8 mouse cellular contexts compared by ENCODE assay signal in the genomic region with DNA sequence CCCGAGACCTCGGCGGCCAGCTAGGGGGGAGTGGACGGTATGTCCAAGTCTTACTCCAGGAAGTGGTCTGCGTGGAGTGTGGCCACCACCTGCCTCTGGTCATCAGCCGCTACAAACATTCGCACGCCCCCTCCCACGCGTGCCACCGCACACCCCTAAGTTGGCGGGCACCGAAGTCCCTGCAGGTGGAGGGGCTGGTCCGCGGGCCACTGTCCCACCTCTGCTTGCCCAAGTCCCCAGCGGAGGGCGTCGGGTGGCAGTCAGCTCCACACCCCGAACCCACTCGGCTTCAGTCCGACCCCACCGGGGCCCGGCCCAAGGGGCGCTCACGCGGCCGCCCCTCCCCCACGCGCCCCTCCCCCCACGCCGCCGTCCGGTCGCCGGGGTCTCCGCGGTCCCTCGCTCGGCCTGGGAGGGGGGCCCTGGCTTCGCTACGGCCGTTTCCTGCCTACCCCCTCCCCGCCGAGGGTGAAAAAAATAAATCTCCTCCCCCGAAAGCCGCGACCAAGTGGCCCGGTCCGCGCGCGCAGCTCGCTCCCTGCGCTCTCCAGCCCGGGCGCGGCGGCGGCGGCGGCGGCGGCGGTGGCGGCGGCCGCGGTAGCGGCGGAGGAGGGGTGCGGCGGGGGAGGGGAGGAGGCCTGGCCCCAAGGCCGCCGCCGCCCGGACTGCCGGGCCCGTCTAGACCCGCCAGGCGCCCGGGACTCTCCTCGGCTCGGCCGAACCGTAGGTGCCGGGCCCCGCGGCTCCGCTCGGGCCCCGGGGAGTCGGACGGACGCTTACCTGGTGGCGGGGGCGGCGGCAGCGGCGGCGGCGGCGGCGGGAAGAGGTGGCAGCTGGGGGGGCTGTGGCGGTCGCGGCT. TPM values are rescaled to one million over a fixed set of nuclear protein-coding genes. Genes with fewer than 3 reads are reported as not detected.
DNase-seq lines count a peak whose midpoint lies in the region; ATAC-seq and TF ChIP-seq lines count a peak whose summit lies in the region.

No protein-coding gene starts in this region.

- peak overlapping the region; percentile 81 for H3K4me3 ChIP-seq in E14TG2a.4 (replicated peaks; ENCODE audit: low read length)
- H3K4me3 ChIP-seq in heart, embryonic 11.5 days (ENCODE audit: low read depth, low read length): peak overlapping the region; percentile 94
- H3K4me3 ChIP-seq in kidney, embryonic 16.5 days (ENCODE audit: low read length): peak overlapping the region; percentile 88

- 0 out of 2 replicates have a peak, but pooled peaks have one; percentile 12 for ATAC-seq in heart, embryonic 11.5 days (replicated peaks; ENCODE audit: insufficient number of reproducible peaks, low FRiP score, low TSS enrichment)
- ATAC-seq in kidney, embryonic 16.5 days (ENCODE audit: low FRiP score, low TSS enrichment): 0 out of 2 replicates have a peak, but pooled peaks have one; percentile 3
- ATAC-seq in frontal cortex, adult (ENCODE audit: low TSS enrichment): no peak

- H3K36me3 ChIP-seq in E14TG2a.4 (ENCODE audit: insufficient read depth, low read length): no peaks in the 10 kb centered on the region
- H3K36me3 ChIP-seq in heart, embryonic 11.5 days (ENCODE audit: control insufficient read depth, insufficient read depth, low read length): peaks cover 3% of the 10 kb centered on the region; the same call in 1 of the 2 replicates
- H3K36me3 ChIP-seq in kidney, embryonic 16.5 days (ENCODE audit: insufficient read depth, low read length): peaks cover 11% of the 10 kb centered on the region

- TF ChIP-seq CTCF in E14TG2a.4 (conservative IDR thresholded peaks at IDR 0.05; ENCODE audit: low read length): no peak

- H3K9me3 ChIP-seq in E14TG2a.4 (ENCODE audit: low read length): no peaks in the 10 kb centered on the region
- no peaks in the 10 kb centered on the region for H3K9me3 ChIP-seq in heart, embryonic 11.5 days (replicated peaks; ENCODE audit: control insufficient read depth, low read length)
- no peaks in the 10 kb centered on the region for H3K9me3 ChIP-seq in kidney, embryonic 16.5 days (ENCODE audit: low read length)

- DNase-seq in A20 (ENCODE audit: low read depth, low spot score): peak; percentile 57
- DNase-seq in cerebellum, postnatal 36 days: peak; percentile 38 to 54
- peak; percentile 75 for DNase-seq in lung, postnatal 10 days
- DNase-seq in spleen, adult 18-20 months: peak; percentile 48 to 61

- peak overlapping the region; percentile 91 for H3K4me2 ChIP-seq in heart, embryonic 11.5 days
- peak overlapping the region; percentile 76 for H3K4me2 ChIP-seq in kidney, embryonic 16.5 days (replicated peaks; ENCODE audit: low read depth, low read length)

- peaks cover 72% of the 10 kb centered on the region for H3K4me1 ChIP-seq in E14TG2a.4 (replicated peaks; ENCODE audit: low read depth, low read length)
- peaks cover 54% of the 10 kb centered on the region for H3K4me1 ChIP-seq in heart, embryonic 11.5 days (ENCODE audit: control insufficient read depth, insufficient read depth, low read length)
- H3K4me1 ChIP-seq in kidney, embryonic 16.5 days (ENCODE audit: insufficient read depth, low read length): peaks cover 62% of the 10 kb centered on the region

- WGBS in heart, embryonic 11.5 days (ENCODE audit: insufficient replicate concordance): under 1% methylated on average over 51 of the region's 106 CpGs
- under 1% methylated on average over 46 of the region's 106 CpGs for WGBS in kidney, embryonic 16.5 days

- peaks cover 75% of the 10 kb centered on the region for H3K27me3 ChIP-seq in E14TG2a.4 (ENCODE audit: insufficient read depth, low read length)
- no peaks in the 10 kb centered on the region for H3K27me3 ChIP-seq in heart, embryonic 11.5 days (ENCODE audit: control insufficient read depth, insufficient read depth, low read length)
- no peaks in the 10 kb centered on the region for H3K27me3 ChIP-seq in kidney, embryonic 16.5 days (ENCODE audit: insufficient read depth, low read length)

- H3K9ac ChIP-seq in heart, embryonic 11.5 days (ENCODE audit: low read depth, low read length): peak overlapping the region; percentile 98
- peak overlapping the region; percentile 100 for H3K9ac ChIP-seq in kidney, embryonic 16.5 days (replicated peaks; ENCODE audit: low read length)

- H3K27ac ChIP-seq in heart, embryonic 11.5 days (ENCODE audit: low read depth, low read length): peak overlapping the region; percentile 98
- peak overlapping the region; percentile 100 for H3K27ac ChIP-seq in kidney, embryonic 16.5 days (ENCODE audit: low read length)

RNA-seq across cellular contexts. Expression of a gene that starts 0.6 kb away (rescaled TPM):
- 15.5 and 21.8 TPM in 2 replicates for polyA plus RNA-seq in heart, embryonic 11.5 days (2014; fragmentation: Nextera tagmentation; extraction: Ambion mirVana)
- 58.6 and 67.2 TPM in 2 replicates for polyA plus RNA-seq in kidney, embryonic 16.5 days (2015; fragmentation: Nextera tagmentation; extraction: Ambion mirVana)

RNA-seq across cellular contexts. Expression of a gene that starts 26.7 kb away (rescaled TPM):
- 166 and 170 TPM in 2 replicates for polyA plus RNA-seq in heart, embryonic 11.5 days (2014; fragmentation: Nextera tagmentation; extraction: Ambion mirVana)
- polyA plus RNA-seq in kidney, embryonic 16.5 days (2015; fragmentation: Nextera tagmentation; extraction: Ambion mirVana): 142 and 150 TPM in 2 replicates

RNA-seq across cellular contexts. Expression of a gene that starts 26.8 kb away (rescaled TPM):
- 19.6 and 25.0 TPM in 2 replicates for polyA plus RNA-seq in heart, embryonic 11.5 days (2014; fragmentation: Nextera tagmentation; extraction: Ambion mirVana)
- polyA plus RNA-seq in kidney, embryonic 16.5 days (2015; fragmentation: Nextera tagmentation; extraction: Ambion mirVana): 34.0 and 37.3 TPM in 2 replicates

RNA-seq across cellular contexts. Expression of a gene that starts 28.3 kb away (rescaled TPM):
- 7.8 and 8.6 TPM in 2 replicates for polyA plus RNA-seq in heart, embryonic 11.5 days (2014; fragmentation: Nextera tagmentation; extraction: Ambion mirVana)
- polyA plus RNA-seq in kidney, embryonic 16.5 days (2015; fragmentation: Nextera tagmentation; extraction: Ambion mirVana): 16.4 and 17.8 TPM in 2 replicates

RNA-seq across cellular contexts. Expression of a gene that starts 29.4 kb away (rescaled TPM):
- 30.5 and 31.7 TPM in 2 replicates for polyA plus RNA-seq in heart, embryonic 11.5 days (2014; fragmentation: Nextera tagmentation; extraction: Ambion mirVana)
- polyA plus RNA-seq in kidney, embryonic 16.5 days (2015; fragmentation: Nextera tagmentation; extraction: Ambion mirVana): 46.5 and 47.7 TPM in 2 replicates
